Mouse (Mus musculus): ENCODE measurements around the gene Rnf216. TPM values are rescaled to one million over a fixed set of nuclear protein-coding genes. Genes with fewer than 3 reads are reported as not detected.

Rnf216 gene
- polyA plus RNA-seq, 1 experiment from 2014 or later: 16.9 TPM

DNA sequence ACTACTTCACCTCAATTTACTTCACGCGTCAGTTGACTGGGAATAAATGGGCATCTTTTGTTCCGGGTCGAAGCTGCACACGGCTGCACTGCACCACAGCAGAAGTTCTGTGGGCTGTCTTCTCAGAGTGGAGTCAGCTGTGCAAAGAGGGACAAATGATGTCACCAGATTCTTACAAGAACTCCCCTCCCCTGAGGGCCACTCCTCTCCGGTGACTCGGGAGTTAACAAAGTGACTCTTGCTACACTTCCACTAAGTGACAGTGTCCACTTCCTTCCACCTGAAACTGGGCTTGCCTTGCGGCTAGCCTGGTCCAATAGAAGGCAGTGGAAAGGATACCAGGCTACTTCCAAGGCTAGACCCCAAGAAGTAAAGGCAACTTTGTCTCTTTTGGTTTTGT, 9.3 kb upstream of the Rnf216 start:
- WGBS: 71% methylated on average over 8 of the region's 8 CpGs
- H3K4me1 ChIP-seq (replicated peaks; ENCODE audit: control insufficient read depth, insufficient read depth, low read length): no peaks in the 10 kb centered on the region
- no peak for TF ChIP-seq CTCF (IDR thresholded peaks at IDR 0.05; ENCODE audit: low read depth)
- H3K4me3 ChIP-seq (ENCODE audit: low read depth, low read length): no peak overlapping the region
- no peak overlapping the region for H3K4me2 ChIP-seq (replicated peaks; ENCODE audit: low read depth)
- ATAC-seq: no peak
- no peak overlapping the region for H3K27ac ChIP-seq (ENCODE audit: low read depth, low read length)
- no peaks in the 10 kb centered on the region for H3K9me3 ChIP-seq (ENCODE audit: control insufficient read depth)
- no peaks in the 10 kb centered on the region for H3K36me3 ChIP-seq (ENCODE audit: control insufficient read depth, insufficient read depth)
- H3K27me3 ChIP-seq (replicated peaks; ENCODE audit: control insufficient read depth, insufficient read depth, low read length): no peaks in the 10 kb centered on the region
- no peak overlapping the region for H3K9ac ChIP-seq (ENCODE audit: low read depth, low read length)

GRCm38 (mm10) chr5:143106842-143107241, 6.0 kb downstream of the Rnf216 start:
- H3K27ac ChIP-seq (ENCODE audit: low read depth, low read length): no peak overlapping the region
- ATAC-seq: no peak
- no peak for TF ChIP-seq CTCF (IDR thresholded peaks at IDR 0.05; ENCODE audit: low read depth)
- H3K36me3 ChIP-seq (ENCODE audit: control insufficient read depth, insufficient read depth): no peaks in the 10 kb centered on the region
- no peak overlapping the region for H3K9ac ChIP-seq (ENCODE audit: low read depth, low read length)
- H3K4me3 ChIP-seq (ENCODE audit: low read depth, low read length): no peak overlapping the region
- WGBS: 87% methylated on average over 3 of the region's 3 CpGs
- H3K27me3 ChIP-seq (replicated peaks; ENCODE audit: control insufficient read depth, insufficient read depth, low read length): no peaks in the 10 kb centered on the region
- H3K4me2 ChIP-seq (replicated peaks; ENCODE audit: low read depth): no peak overlapping the region
- no peaks in the 10 kb centered on the region for H3K9me3 ChIP-seq (ENCODE audit: control insufficient read depth)
- peaks cover 14% of the 10 kb centered on the region for H3K4me1 ChIP-seq (replicated peaks; ENCODE audit: control insufficient read depth, insufficient read depth, low read length)

GRCm38 (mm10) chr5:143103231-143103630, 9.6 kb downstream of the Rnf216 start:
- no peak for TF ChIP-seq CTCF (IDR thresholded peaks at IDR 0.05; ENCODE audit: low read depth)
- WGBS: 85% methylated on average over 2 of the region's 2 CpGs
- H3K4me1 ChIP-seq (replicated peaks; ENCODE audit: control insufficient read depth, insufficient read depth, low read length): peaks cover 3% of the 10 kb centered on the region; the same call in 1 of the 2 replicates
- H3K9me3 ChIP-seq (ENCODE audit: control insufficient read depth): no peaks in the 10 kb centered on the region
- no peak overlapping the region for H3K27ac ChIP-seq (ENCODE audit: low read depth, low read length)
- no peak for ATAC-seq
- H3K36me3 ChIP-seq (ENCODE audit: control insufficient read depth, insufficient read depth): no peaks in the 10 kb centered on the region
- no peak overlapping the region for H3K4me3 ChIP-seq (ENCODE audit: low read depth, low read length)
- H3K27me3 ChIP-seq (replicated peaks; ENCODE audit: control insufficient read depth, insufficient read depth, low read length): no peaks in the 10 kb centered on the region
- no peak overlapping the region for H3K4me2 ChIP-seq (replicated peaks; ENCODE audit: low read depth)
- H3K9ac ChIP-seq (ENCODE audit: low read depth, low read length): no peak overlapping the region

- TF ChIP-seq CTCF (IDR thresholded peaks at IDR 0.05; ENCODE audit: low read depth): no peak
- H3K27me3 ChIP-seq (replicated peaks; ENCODE audit: control insufficient read depth, insufficient read depth, low read length): no peaks in the 10 kb centered on the region
- no peak overlapping the region for H3K4me3 ChIP-seq (ENCODE audit: low read depth, low read length)
- no peaks in the 10 kb centered on the region for H3K9me3 ChIP-seq (ENCODE audit: control insufficient read depth)
- H3K4me2 ChIP-seq (replicated peaks; ENCODE audit: low read depth): no peak overlapping the region
- no peak overlapping the region for H3K27ac ChIP-seq (ENCODE audit: low read depth, low read length)
- H3K4me1 ChIP-seq (replicated peaks; ENCODE audit: control insufficient read depth, insufficient read depth, low read length): no peaks in the 10 kb centered on the region
- H3K9ac ChIP-seq (ENCODE audit: low read depth, low read length): no peak overlapping the region
- H3K36me3 ChIP-seq (ENCODE audit: control insufficient read depth, insufficient read depth): no peaks in the 10 kb centered on the region
- WGBS: 77% methylated on average over 1 of the region's 1 CpGs
- no peak for ATAC-seq
These were observed 11.2 kb downstream of the Rnf216 start for GRCm38 (mm10) chr5:143101626-143102025.

DNA sequence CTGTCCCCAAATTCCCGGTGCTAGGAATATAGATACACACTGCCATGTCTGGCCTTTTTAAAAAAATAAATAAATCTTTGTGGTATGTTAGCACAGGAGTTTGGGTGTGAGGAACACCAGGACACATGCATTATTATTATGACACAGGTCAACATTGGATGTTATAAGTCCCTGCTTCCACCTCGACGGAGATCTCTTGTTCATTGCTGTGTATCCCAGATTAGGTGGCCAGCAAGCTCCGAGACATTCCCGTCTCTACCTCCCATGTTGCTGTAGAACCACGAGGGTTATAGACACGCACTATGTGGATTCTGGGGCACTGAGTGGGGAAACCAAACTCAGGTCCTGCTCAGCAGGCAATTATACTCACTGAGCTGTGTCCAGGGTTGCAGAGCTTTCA, 17.5 kb downstream of the Rnf216 start:
- Histone ChIP-seq H3K9ac (ENCODE audit: low read depth, low read length) (no peak overlapping the region), H3K4me2 (replicated peaks; ENCODE audit: low read depth) (no peak overlapping the region), H3K27ac (ENCODE audit: low read depth, low read length) (no peak overlapping the region), H3K27me3 (replicated peaks; ENCODE audit: control insufficient read depth, insufficient read depth, low read length) (no peaks in the 10 kb centered on the region), H3K9me3 (ENCODE audit: control insufficient read depth) (no peaks in the 10 kb centered on the region), H3K4me3 (ENCODE audit: low read depth, low read length) (no peak overlapping the region), H3K4me1 (replicated peaks; ENCODE audit: control insufficient read depth, insufficient read depth, low read length) (no peaks in the 10 kb centered on the region), H3K36me3 (ENCODE audit: control insufficient read depth, insufficient read depth) (peaks cover 30% of the 10 kb centered on the region)
- WGBS: 89% methylated on average over 7 of the region's 7 CpGs
- no peak for ATAC-seq
- TF ChIP-seq CTCF (IDR thresholded peaks at IDR 0.05; ENCODE audit: low read depth): no peak

DNA sequence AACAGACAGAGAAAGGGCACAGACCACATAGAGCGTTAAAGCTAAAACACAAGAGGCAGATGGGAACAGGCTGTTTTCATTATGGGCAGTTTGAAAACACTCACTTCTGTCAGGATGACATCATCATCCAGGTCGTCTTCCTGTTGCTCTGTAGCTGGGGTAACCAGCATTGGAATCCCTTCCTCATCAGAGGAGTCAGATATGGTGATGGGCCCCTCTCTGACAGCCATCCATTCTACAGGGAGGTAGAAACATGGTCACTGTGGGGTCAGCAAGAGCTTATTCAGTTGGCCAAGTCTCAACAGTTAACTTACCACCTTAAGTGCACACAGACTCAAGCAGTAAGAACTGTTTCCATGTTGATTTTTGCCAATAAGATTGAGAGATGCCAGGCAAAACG, 19.9 kb downstream of the Rnf216 start:
- no peak overlapping the region for H3K27ac ChIP-seq (ENCODE audit: low read depth, low read length)
- no peak for TF ChIP-seq CTCF (IDR thresholded peaks at IDR 0.05; ENCODE audit: low read depth)
- H3K36me3 ChIP-seq (ENCODE audit: control insufficient read depth, insufficient read depth): peaks cover 46% of the 10 kb centered on the region
- no peak overlapping the region for H3K4me2 ChIP-seq (replicated peaks; ENCODE audit: low read depth)
- H3K9ac ChIP-seq (ENCODE audit: low read depth, low read length): no peak overlapping the region
- H3K9me3 ChIP-seq (ENCODE audit: control insufficient read depth): no peaks in the 10 kb centered on the region
- WGBS: 69% methylated on average over 3 of the region's 3 CpGs
- no peaks in the 10 kb centered on the region for H3K27me3 ChIP-seq (replicated peaks; ENCODE audit: control insufficient read depth, insufficient read depth, low read length)
- ATAC-seq: no peak
- no peak overlapping the region for H3K4me3 ChIP-seq (ENCODE audit: low read depth, low read length)
- H3K4me1 ChIP-seq (replicated peaks; ENCODE audit: control insufficient read depth, insufficient read depth, low read length): no peaks in the 10 kb centered on the region

DNA sequence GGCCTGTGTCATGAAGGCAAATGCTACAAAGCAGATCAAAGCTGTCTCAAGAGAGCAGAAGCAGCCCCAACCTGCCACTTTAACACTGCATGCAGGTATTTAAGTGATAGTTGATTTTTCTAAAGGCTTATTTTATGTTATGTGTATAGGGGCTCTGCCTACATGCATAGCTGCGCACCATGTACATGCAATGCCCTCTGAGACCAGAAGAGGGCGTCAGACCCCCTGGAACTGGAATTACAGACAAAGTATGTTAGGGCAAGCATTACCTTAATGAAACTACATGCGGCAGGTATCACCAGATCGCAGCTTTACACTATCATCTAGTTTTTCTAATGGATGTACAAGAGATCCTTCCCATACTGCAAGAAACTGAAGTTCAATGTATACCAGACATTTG, 27.9 kb downstream of the Rnf216 start:
- Histone ChIP-seq H3K4me1 (replicated peaks; ENCODE audit: control insufficient read depth, insufficient read depth, low read length) (no peaks in the 10 kb centered on the region), H3K4me2 (replicated peaks; ENCODE audit: low read depth) (no peak overlapping the region), H3K4me3 (ENCODE audit: low read depth, low read length) (no peak overlapping the region), H3K9ac (ENCODE audit: low read depth, low read length) (no peak overlapping the region), H3K27ac (ENCODE audit: low read depth, low read length) (no peak overlapping the region), H3K27me3 (replicated peaks; ENCODE audit: control insufficient read depth, insufficient read depth, low read length) (no peaks in the 10 kb centered on the region), H3K36me3 (ENCODE audit: control insufficient read depth, insufficient read depth) (peaks cover 64% of the 10 kb centered on the region), H3K9me3 (ENCODE audit: control insufficient read depth) (no peaks in the 10 kb centered on the region)
- peak; percentile 83 for TF ChIP-seq CTCF (IDR thresholded peaks at IDR 0.05; ENCODE audit: low read depth)
- WGBS: 72% methylated on average over 4 of the region's 4 CpGs
- ATAC-seq: no peak
